Mouse (Mus musculus) embryonic fibroblast, embryonic 13.5 days (primary cell): ENCODE data around the gene Bnc2.

ENCODE experiments used
- CTCF ChIP-seq: IDR thresholded peaks from 2 replicates; pipeline ENCODE4 v1.5.1; 2011; ENCODE audit warnings: mild to moderate bottlenecking, control low read depth, low read length, moderate library complexity, borderline replicate concordance; ENCODE audit not compliant: insufficient read depth
- POLR2A ChIP-seq: IDR thresholded peaks from 2 replicates; pipeline ENCODE4 v1.6.1; 2011; ENCODE audit warnings: low read depth, mild to moderate bottlenecking, control low read depth, low read length, moderate library complexity

DNA sequence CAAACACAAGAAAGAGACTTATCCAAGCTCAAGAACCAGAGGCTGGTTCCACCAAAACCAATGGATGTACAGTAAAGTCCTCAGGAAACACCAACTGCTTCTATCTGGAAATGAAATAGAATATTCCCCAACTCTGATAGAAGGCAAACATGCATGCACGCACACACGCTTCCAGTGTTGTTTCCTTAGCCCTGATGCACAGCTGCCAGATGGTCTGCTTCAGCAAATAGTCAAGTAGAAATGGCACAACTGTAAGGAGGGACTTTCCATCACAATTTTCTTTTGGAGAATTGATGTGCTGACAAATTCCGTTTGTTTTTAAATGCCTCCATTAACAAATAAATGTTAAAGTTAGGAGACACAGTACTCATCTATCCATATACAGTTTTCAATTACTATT, 247.1 kb downstream of the Bnc2 start:
- no peak for TF ChIP-seq POLR2A
- no peak for TF ChIP-seq CTCF
